ENCODE assay signal across 9 mouse cellular contexts in genomic region chr8:125165505-125166446, GRCm38 (mm10).
A peak's percentile ranks its signal among the peaks of the same experiment; 100 is the strongest.
DNase-seq lines count a peak whose midpoint lies in the region; ATAC-seq lines count a peak whose summit lies in the region.
"Had no signal": no experiment of that assay in that cellular context is flagged by ENCODE, and none has a peak within 500 bp of the region (broad histone marks: within the 10 kb centered on the region; RNA-seq: fewer than 3 reads in every experiment).

No protein-coding gene starts in this region.

- H3K27me3 ChIP-seq in heart, embryonic 12.5 days (replicated peaks), result no peaks in the 10 kb centered on the region
- H3K27me3 ChIP-seq: heart, embryonic 13.5 days had no signal

- H3K27ac ChIP-seq in heart, embryonic 12.5 days (ENCODE audit: poor library complexity, severe bottlenecking), result no peak overlapping the region
- H3K27ac ChIP-seq: heart, embryonic 13.5 days had no signal

- peak; percentile 72 for DNase-seq in testis, postnatal 10 days (ENCODE audit: low spot score)
- DNase-seq in testis, postnatal 14 days (ENCODE audit: low spot score), result no peak
- peak; percentile 76 for DNase-seq in adrenal gland, postnatal 14 days
- peak; percentile 22 for DNase-seq in embryo, embryonic 11.5 days (ENCODE audit: low read depth, low spot score)
- peak; percentile 29 to 45 for DNase-seq in left cerebral cortex, postnatal 10 days (ENCODE audit: extremely low spot score in 1 of 2, low spot score in 2 of 2)
- peak; percentile 69 for DNase-seq in retina, embryonic 14.5 days (ENCODE audit: low spot score)

- H3K4me2 ChIP-seq in heart, embryonic 12.5 days, result no peak overlapping the region
- H3K4me2 ChIP-seq: heart, embryonic 13.5 days; midbrain, embryonic 12.5 days had no signal

- no peak overlapping the region for H3K9ac ChIP-seq in heart, embryonic 12.5 days
- H3K9ac ChIP-seq: heart, embryonic 13.5 days; midbrain, embryonic 12.5 days had no signal

- 69% methylated on average over 11 of the region's 11 CpGs for WGBS in heart, embryonic 12.5 days

- ATAC-seq in heart, embryonic 12.5 days (ENCODE audit: insufficient number of reproducible peaks, low FRiP score), result 0 out of 2 replicates have a peak, but pooled peaks have one; percentile 11

- H3K4me1 ChIP-seq in heart, embryonic 12.5 days (replicated peaks), result no peaks in the 10 kb centered on the region

- no peaks in the 10 kb centered on the region for H3K9me3 ChIP-seq in heart, embryonic 12.5 days (replicated peaks)
- H3K9me3 ChIP-seq: heart, embryonic 13.5 days; midbrain, embryonic 12.5 days had no signal

- no peaks in the 10 kb centered on the region for H3K36me3 ChIP-seq in heart, embryonic 12.5 days
- H3K36me3 ChIP-seq: heart, embryonic 13.5 days; midbrain, embryonic 12.5 days had no signal

- intact Hi-C loops in left cerebral cortex, postnatal 10 days (cut with DNase I), result no loop called here

- no peak overlapping the region for H3K4me3 ChIP-seq in heart, embryonic 12.5 days
- H3K4me3 ChIP-seq: heart, embryonic 13.5 days; midbrain, embryonic 12.5 days had no signal
